Mouse (Mus musculus): ENCODE data around the gene Rnf5. TPM values are rescaled to one million over a fixed set of nuclear protein-coding genes. Genes with fewer than 3 reads are reported as not detected.
A peak's percentile ranks its signal among the peaks of the same experiment; 100 is the strongest.

Rnf5 gene
- polyA plus RNA-seq, 1 experiment from 2014 or later: 301 TPM

DNA sequence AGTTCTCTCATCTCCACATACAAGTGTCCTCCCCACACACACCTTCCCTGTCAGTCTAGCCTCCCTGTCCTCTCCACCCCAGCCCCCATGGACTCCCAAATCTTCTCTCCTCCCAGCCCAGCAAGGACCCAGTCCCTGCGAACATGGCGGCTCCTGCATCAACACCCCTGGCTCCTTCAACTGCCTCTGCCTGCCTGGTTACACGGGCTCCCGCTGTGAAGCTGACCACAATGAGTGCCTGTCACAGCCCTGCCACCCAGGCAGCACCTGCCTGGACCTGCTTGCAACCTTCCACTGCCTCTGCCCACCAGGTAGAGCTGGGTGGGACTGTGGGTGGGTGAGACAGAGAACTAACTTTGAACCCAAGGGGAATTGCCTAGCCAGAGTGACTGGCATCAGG lies 33.6 kb downstream of the Rnf5 start:
- Histone ChIP-seq H3K4me3 (no peak overlapping the region), H3K4me1 (replicated peaks) (no peaks in the 10 kb centered on the region; the same call in 1 of the 2 replicates), H3K27me3 (peaks cover 13% of the 10 kb centered on the region), H3K9me3 (no peaks in the 10 kb centered on the region), H3K4me2 (no peak overlapping the region), H3K9ac (no peak overlapping the region), H3K36me3 (no peaks in the 10 kb centered on the region), H3K27ac (no peak overlapping the region)
- ATAC-seq (ENCODE audit: low FRiP score): no peak
- 66% methylated on average over 4 of the region's 4 CpGs for WGBS

DNA sequence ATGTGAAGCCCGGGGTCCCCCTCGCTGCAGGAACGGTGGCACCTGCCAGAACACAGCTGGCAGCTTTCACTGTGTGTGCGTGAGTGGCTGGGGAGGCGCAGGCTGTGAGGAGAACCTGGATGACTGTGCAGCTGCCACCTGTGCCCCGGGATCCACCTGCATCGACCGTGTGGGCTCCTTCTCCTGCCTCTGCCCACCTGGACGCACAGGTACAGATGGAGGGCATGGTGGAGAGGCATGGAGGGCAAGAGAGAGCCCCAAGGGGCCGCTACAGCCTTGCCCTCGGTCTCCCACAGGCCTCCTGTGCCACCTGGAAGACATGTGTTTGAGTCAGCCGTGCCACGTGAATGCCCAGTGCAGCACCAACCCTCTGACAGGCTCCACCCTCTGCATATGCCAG lies 35.1 kb downstream of the Rnf5 start:
- Histone ChIP-seq H3K36me3 (no peaks in the 10 kb centered on the region), H3K27me3 (peaks cover 13% of the 10 kb centered on the region), H3K4me2 (no peak overlapping the region), H3K9me3 (no peaks in the 10 kb centered on the region), H3K27ac (no peak overlapping the region), H3K4me3 (no peak overlapping the region), H3K4me1 (replicated peaks) (peaks cover 7% of the 10 kb centered on the region; the same call in 1 of the 2 replicates), H3K9ac (no peak overlapping the region)
- WGBS: 82% methylated on average over 13 of the region's 13 CpGs
- no peak for ATAC-seq (ENCODE audit: low FRiP score)

GRCm38 (mm10) chr17:34567311-34567710 lies 36.2 kb downstream of the Rnf5 start:
- Histone ChIP-seq H3K4me2 (no peak overlapping the region), H3K4me3 (no peak overlapping the region), H3K27me3 (peaks cover 13% of the 10 kb centered on the region), H3K27ac (no peak overlapping the region), H3K4me1 (replicated peaks) (peaks cover 7% of the 10 kb centered on the region; the same call in 1 of the 2 replicates), H3K9me3 (no peaks in the 10 kb centered on the region), H3K36me3 (no peaks in the 10 kb centered on the region), H3K9ac (no peak overlapping the region)
- no peak for ATAC-seq (ENCODE audit: low FRiP score)
- 69% methylated on average over 9 of the region's 9 CpGs for WGBS

- no peak overlapping the region for H3K4me3 ChIP-seq
- H3K4me2 ChIP-seq: peak overlapping the region; percentile 17
- 59% methylated on average over 3 of the region's 3 CpGs for WGBS
- peak overlapping the region; percentile 64 for H3K27ac ChIP-seq
- H3K36me3 ChIP-seq: no peaks in the 10 kb centered on the region
- ATAC-seq (ENCODE audit: low FRiP score): no peak
- no peaks in the 10 kb centered on the region for H3K9me3 ChIP-seq
- H3K27me3 ChIP-seq: peaks cover 11% of the 10 kb centered on the region
- peaks cover 10% of the 10 kb centered on the region; the same call in 1 of the 2 replicates for H3K4me1 ChIP-seq (replicated peaks)
- 0 out of 2 replicates have a peak overlapping the region, but pooled peaks have one; percentile 51 for H3K9ac ChIP-seq
Observed at GRCm38 (mm10) chr17:34564796-34565195, 38.7 kb downstream of the Rnf5 start.

GRCm38 (mm10) chr17:34564003-34564421 lies 39.5 kb downstream of the Rnf5 start, which contains the start of gene Notch4:
TSS of gene Notch4 (plus strand) at chr17:34564268.
- Histone ChIP-seq H3K4me1 (replicated peaks) (peaks cover 10% of the 10 kb centered on the region; the same call in 1 of the 2 replicates), H3K4me3 (no peak within 1 kb of the TSS), H3K27ac (peak within 1 kb of the TSS; percentile 64), H3K9me3 (no peaks in the 10 kb centered on the region), H3K4me2 (peak within 1 kb of the TSS; percentile 17), H3K36me3 (no peaks in the 10 kb centered on the region), H3K9ac (peak within 1 kb of the TSS; percentile 51; the same call in 1 of the 2 replicates), H3K27me3 (peaks cover 11% of the 10 kb centered on the region)
- WGBS: 20% methylated on average over 6 of the region's 6 CpGs
- ATAC-seq (ENCODE audit: low FRiP score): no peak

DNA sequence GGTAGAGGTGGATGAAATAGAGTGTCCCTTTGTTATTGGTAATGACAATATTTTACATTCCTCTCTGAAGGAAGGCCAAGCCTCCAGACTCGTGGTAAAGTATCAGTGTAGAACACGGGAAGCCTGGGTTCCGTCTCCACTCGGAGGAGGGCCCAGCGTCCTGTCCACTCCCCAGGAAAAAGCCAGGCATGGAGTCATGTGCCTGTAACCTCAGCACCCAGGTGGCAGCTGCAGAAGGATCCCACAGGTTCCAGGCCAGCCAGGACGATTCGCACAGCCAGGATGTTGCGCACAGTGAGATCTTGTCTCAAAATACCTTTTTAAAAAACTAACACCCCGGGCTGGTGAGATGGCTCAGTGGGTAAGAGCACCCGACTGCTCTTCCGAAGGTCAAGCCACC lies 40.1 kb downstream of the Rnf5 start:
- Histone ChIP-seq H3K4me2 (no peak overlapping the region), H3K4me1 (replicated peaks) (peaks cover 10% of the 10 kb centered on the region; the same call in 1 of the 2 replicates), H3K9me3 (no peaks in the 10 kb centered on the region), H3K27ac (no peak overlapping the region), H3K4me3 (no peak overlapping the region), H3K9ac (no peak overlapping the region), H3K36me3 (no peaks in the 10 kb centered on the region), H3K27me3 (peaks cover 11% of the 10 kb centered on the region)
- no peak for ATAC-seq (ENCODE audit: low FRiP score)
- WGBS: 77% methylated on average over 11 of the region's 11 CpGs

GRCm38 (mm10) chr17:34562595-34562994 lies 40.9 kb downstream of the Rnf5 start:
- Histone ChIP-seq H3K9ac (no peak overlapping the region), H3K36me3 (no peaks in the 10 kb centered on the region), H3K27ac (no peak overlapping the region), H3K4me3 (no peak overlapping the region), H3K27me3 (peaks cover 11% of the 10 kb centered on the region), H3K4me2 (no peak overlapping the region), H3K9me3 (no peaks in the 10 kb centered on the region), H3K4me1 (replicated peaks) (peaks cover 10% of the 10 kb centered on the region; the same call in 1 of the 2 replicates)
- no peak for ATAC-seq (ENCODE audit: low FRiP score)
- 66% methylated on average over 3 of the region's 3 CpGs for WGBS

GRCm38 (mm10) chr17:34561200-34561599 lies 42.3 kb downstream of the Rnf5 start:
- no peak for ATAC-seq (ENCODE audit: low FRiP score)
- Histone ChIP-seq H3K27ac (no peak overlapping the region), H3K4me2 (no peak overlapping the region), H3K9ac (0 out of 2 replicates have a peak overlapping the region, but pooled peaks have one; percentile 19), H3K36me3 (no peaks in the 10 kb centered on the region), H3K9me3 (no peaks in the 10 kb centered on the region), H3K27me3 (peaks cover 8% of the 10 kb centered on the region; the same call in 1 of the 2 replicates), H3K4me1 (replicated peaks) (peaks cover 10% of the 10 kb centered on the region; the same call in 1 of the 2 replicates), H3K4me3 (no peak overlapping the region)
- WGBS: 41% methylated on average over 8 of the region's 8 CpGs

DNA sequence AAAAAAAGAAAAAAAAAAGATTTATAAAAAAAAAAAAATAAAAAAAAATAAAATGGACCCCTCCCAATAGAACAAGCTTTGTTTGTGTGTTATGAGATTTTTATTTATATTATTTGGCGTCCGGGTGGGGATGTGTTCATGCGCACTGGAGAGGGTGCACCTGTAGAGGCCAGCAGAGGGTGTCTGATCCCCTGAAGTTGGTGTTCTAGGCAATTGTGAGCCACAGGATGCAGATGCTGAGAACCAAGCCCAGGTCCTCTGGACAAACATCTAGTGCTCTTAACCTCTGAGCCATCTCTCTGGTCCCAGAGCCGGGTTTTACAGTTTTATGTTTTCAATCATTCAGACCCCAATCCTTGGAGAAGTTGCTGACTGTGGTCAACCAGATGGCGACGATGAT lies 43.1 kb downstream of the Rnf5 start:
- H3K27me3 ChIP-seq: peaks cover under 1% of the 10 kb centered on the region; the same call in 1 of the 2 replicates
- H3K4me3 ChIP-seq: no peak overlapping the region
- H3K9me3 ChIP-seq: no peaks in the 10 kb centered on the region
- peaks cover 10% of the 10 kb centered on the region; the same call in 1 of the 2 replicates for H3K4me1 ChIP-seq (replicated peaks)
- ATAC-seq (ENCODE audit: low FRiP score): no peak
- H3K4me2 ChIP-seq: no peak overlapping the region
- H3K36me3 ChIP-seq: no peaks in the 10 kb centered on the region
- 92% methylated on average over 6 of the region's 6 CpGs for WGBS
- H3K27ac ChIP-seq: no peak overlapping the region
- no peak overlapping the region for H3K9ac ChIP-seq

DNA sequence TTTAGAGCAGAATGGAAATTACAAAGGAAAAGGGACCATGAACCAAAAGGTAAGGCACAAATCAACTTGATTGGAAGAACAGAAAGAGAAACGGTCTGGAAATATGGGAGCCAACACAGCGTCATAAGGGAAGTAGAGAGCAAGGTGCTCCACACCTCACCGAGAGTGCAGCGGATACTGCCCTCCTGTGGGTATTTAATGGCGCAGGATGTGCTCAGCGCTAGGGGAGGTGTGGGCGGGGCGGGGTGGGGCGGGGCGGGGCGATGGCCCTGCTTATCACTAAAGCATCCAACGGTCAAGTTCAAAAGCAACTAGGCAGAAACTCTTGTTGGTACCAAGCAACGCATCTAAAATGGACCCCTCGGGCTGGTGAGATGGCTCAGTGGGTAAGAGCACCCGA lies 43.6 kb downstream of the Rnf5 start:
- Histone ChIP-seq H3K27ac (no peak overlapping the region), H3K4me1 (replicated peaks) (peaks cover 10% of the 10 kb centered on the region; the same call in 1 of the 2 replicates), H3K9me3 (no peaks in the 10 kb centered on the region), H3K27me3 (no peaks in the 10 kb centered on the region), H3K4me3 (no peak overlapping the region), H3K9ac (no peak overlapping the region), H3K36me3 (no peaks in the 10 kb centered on the region), H3K4me2 (no peak overlapping the region)
- 28% methylated on average over 15 of the region's 15 CpGs for WGBS
- ATAC-seq (ENCODE audit: low FRiP score): no peak

GRCm38 (mm10) chr17:34559116-34559515 lies 44.4 kb downstream of the Rnf5 start:
- Histone ChIP-seq H3K9me3 (no peaks in the 10 kb centered on the region), H3K27ac (no peak overlapping the region), H3K9ac (no peak overlapping the region), H3K4me3 (no peak overlapping the region), H3K4me1 (replicated peaks) (peaks cover 5% of the 10 kb centered on the region; the same call in 1 of the 2 replicates), H3K27me3 (no peaks in the 10 kb centered on the region), H3K36me3 (no peaks in the 10 kb centered on the region), H3K4me2 (no peak overlapping the region)
- ATAC-seq (ENCODE audit: low FRiP score): no peak
- 90% methylated on average over 7 of the region's 7 CpGs for WGBS

GRCm38 (mm10) chr17:34557411-34557810 lies 46.1 kb downstream of the Rnf5 start:
- Histone ChIP-seq H3K9me3 (no peaks in the 10 kb centered on the region), H3K4me1 (replicated peaks) (peaks cover 3% of the 10 kb centered on the region; the same call in 1 of the 2 replicates), H3K27ac (no peak overlapping the region), H3K9ac (no peak overlapping the region), H3K4me3 (no peak overlapping the region), H3K4me2 (no peak overlapping the region), H3K27me3 (no peaks in the 10 kb centered on the region), H3K36me3 (no peaks in the 10 kb centered on the region)
- WGBS: 74% methylated on average over 11 of the region's 11 CpGs
- ATAC-seq (ENCODE audit: low FRiP score): no peak

DNA sequence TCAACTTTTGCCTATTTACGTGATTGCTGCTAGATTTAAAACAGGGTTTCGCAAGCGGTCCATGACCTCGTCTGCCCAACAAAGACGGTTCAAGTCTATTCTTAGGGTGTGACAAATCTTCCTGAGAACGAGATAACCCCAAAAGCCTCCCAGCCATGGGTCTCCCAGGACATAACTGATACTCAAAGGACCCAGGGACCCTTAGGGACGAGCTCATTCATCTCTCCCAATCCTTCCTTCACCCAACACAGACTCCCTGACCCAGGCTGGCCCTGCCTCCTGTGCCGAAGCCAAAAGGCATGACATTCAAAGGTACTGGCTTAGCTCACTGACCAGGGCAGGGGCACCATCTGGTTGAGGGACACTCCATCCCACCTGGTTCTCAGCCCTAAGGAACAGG lies 47.1 kb downstream of the Rnf5 start:
- Histone ChIP-seq H3K27ac (no peak overlapping the region), H3K27me3 (no peaks in the 10 kb centered on the region), H3K4me2 (no peak overlapping the region), H3K9ac (no peak overlapping the region), H3K4me3 (no peak overlapping the region), H3K36me3 (no peaks in the 10 kb centered on the region), H3K9me3 (no peaks in the 10 kb centered on the region), H3K4me1 (replicated peaks) (peaks cover 1% of the 10 kb centered on the region; the same call in 1 of the 2 replicates)
- ATAC-seq (ENCODE audit: low FRiP score): no peak
- WGBS: 85% methylated on average over 8 of the region's 8 CpGs

Data from hindbrain, embryonic 13.5 days (tissue).